ENCODE assay signal across 8 mouse cellular contexts in genomic region chr4:102572031-102572430, GRCm38 (mm10).
DNase-seq lines count a peak whose midpoint lies in the region; ATAC-seq lines count a peak whose summit lies in the region.

No protein-coding gene starts in this region.

- peak overlapping the region; percentile 23; the same call in 1 of the 2 replicates for H3K27ac ChIP-seq in kidney, embryonic 15.5 days
- H3K27ac ChIP-seq in embryonic facial prominence, embryonic 13.5 days = no peak overlapping the region
- H3K27ac ChIP-seq in limb, embryonic 10.5 days = peak overlapping the region; percentile 7; the same call in 1 of the 2 replicates

- H3K4me2 ChIP-seq in kidney, embryonic 15.5 days = peak overlapping the region; percentile 42
- H3K4me2 ChIP-seq in embryonic facial prominence, embryonic 13.5 days = peak overlapping the region; percentile 91

- DNase-seq in kidney, postnatal 14 days = no peak
- DNase-seq in limb, embryonic 10.5 days (ENCODE audit: low spot score) = peak; percentile 25
- peak; percentile 64 to 77 for DNase-seq in natural killer cell, adult 2 months (ENCODE audit: low spot score in 2 of 2)
- DNase-seq in cerebellum, adult 11 months = no peak
- no peak for DNase-seq in kidney, postnatal 36 days
- no peak for DNase-seq in layer of hippocampus, adult 8-10 months (ENCODE audit: low spot score in 2 of 2)

- no peaks in the 10 kb centered on the region for H3K9me3 ChIP-seq in kidney, embryonic 15.5 days (replicated peaks)
- no peaks in the 10 kb centered on the region for H3K9me3 ChIP-seq in embryonic facial prominence, embryonic 13.5 days
- no peaks in the 10 kb centered on the region for H3K9me3 ChIP-seq in limb, embryonic 10.5 days (replicated peaks)

- H3K4me3 ChIP-seq in kidney, embryonic 15.5 days (replicated peaks) = peak overlapping the region; percentile 25
- peak overlapping the region; percentile 24 for H3K4me3 ChIP-seq in embryonic facial prominence, embryonic 13.5 days
- H3K4me3 ChIP-seq in limb, embryonic 10.5 days = peak overlapping the region; percentile 67; the same call in 1 of the 2 replicates

- H3K9ac ChIP-seq in kidney, embryonic 15.5 days = no peak overlapping the region
- H3K9ac ChIP-seq in embryonic facial prominence, embryonic 13.5 days = no peak overlapping the region

- 72% methylated on average over 6 of the region's 6 CpGs for WGBS in kidney, embryonic 15.5 days
- 64% methylated on average over 6 of the region's 6 CpGs for WGBS in embryonic facial prominence, embryonic 13.5 days
- WGBS in limb, embryonic 10.5 days = 83% methylated on average over 6 of the region's 6 CpGs

- peaks cover 11% of the 10 kb centered on the region; the same call in 1 of the 2 replicates for H3K27me3 ChIP-seq in kidney, embryonic 15.5 days
- no peaks in the 10 kb centered on the region for H3K27me3 ChIP-seq in embryonic facial prominence, embryonic 13.5 days
- peaks cover 23% of the 10 kb centered on the region; the same call in 1 of the 2 replicates for H3K27me3 ChIP-seq in limb, embryonic 10.5 days (ENCODE audit: low read depth, poor library complexity, severe bottlenecking)

- no peaks in the 10 kb centered on the region for H3K36me3 ChIP-seq in kidney, embryonic 15.5 days
- H3K36me3 ChIP-seq in embryonic facial prominence, embryonic 13.5 days = no peaks in the 10 kb centered on the region
- H3K36me3 ChIP-seq in limb, embryonic 10.5 days = no peaks in the 10 kb centered on the region

- H3K4me1 ChIP-seq in kidney, embryonic 15.5 days = peaks cover 42% of the 10 kb centered on the region
- peaks cover 38% of the 10 kb centered on the region for H3K4me1 ChIP-seq in embryonic facial prominence, embryonic 13.5 days
- peaks cover 38% of the 10 kb centered on the region for H3K4me1 ChIP-seq in limb, embryonic 10.5 days

- ATAC-seq in kidney, embryonic 15.5 days (replicated peaks; ENCODE audit: low FRiP score) = no peak
- ATAC-seq in embryonic facial prominence, embryonic 13.5 days (ENCODE audit: insufficient number of reproducible peaks, insufficient read depth, low FRiP score, low TSS enrichment, low read depth) = no peak

Comparison
In these comparisons a context has a peak if more than half of its experiments do, and no peak if none do; other contexts are left out.
1. DNase-seq: peak in limb, embryonic 10.5 days (single experiment) and natural killer cell, adult 2 months (2 of 2); none in kidney, postnatal 14 days (single experiment), cerebellum, adult 11 months (single experiment), kidney, postnatal 36 days (0 of 2) and layer of hippocampus, adult 8-10 months (0 of 2).
2. Peak in every context shown above with its lines, with median percentiles within 50 percentile points of each other: H3K4me3 ChIP-seq.